Mouse (Mus musculus) right cerebral cortex, postnatal 10 days (tissue): Measurements from ENCODE around the gene Best3.

Experiments used
- DNase-seq, 2 experiments: peaks; one replicate each; pipeline ENCODE4 v3.0.0; 2021; ENCODE audit warnings: low spot score in 2 of 2

Best3 gene

GRCm38 (mm10) chr10:116986264-116987082 is at the start of gene Best3:
Gene Best3 (plus strand): TSS chr10:116986314.
- no peak for DNase-seq

GRCm38 (mm10) chr10:116943025-116943424 is 43.1 kb upstream of the Best3 start:
- DNase-seq = no peak

GRCm38 (mm10) chr10:116944144-116944543 is 42.0 kb upstream of the Best3 start:
- DNase-seq = no peak

GRCm38 (mm10) chr10:116944940-116945339 is 41.2 kb upstream of the Best3 start:
- DNase-seq = no peak

- no peak for DNase-seq
Measured at GRCm38 (mm10) chr10:116948414-116948813, 37.7 kb upstream of the Best3 start.

GRCm38 (mm10) chr10:116949111-116950008 is 36.8 kb upstream of the Best3 start:
- DNase-seq = peak; percentile 37 to 46

- peak; percentile 93 to 94 for DNase-seq
Measured at GRCm38 (mm10) chr10:116950009-116950769, 35.9 kb upstream of the Best3 start, which contains the start of gene Rab3ip. Gene Rab3ip (minus strand): TSS chr10:116950769.

GRCm38 (mm10) chr10:116950886-116951285 is 35.2 kb upstream of the Best3 start:
- DNase-seq = no peak

GRCm38 (mm10) chr10:116955191-116955590 is 30.9 kb upstream of the Best3 start:
- DNase-seq = no peak

GRCm38 (mm10) chr10:116956483-116957158 is 29.5 kb upstream of the Best3 start:
- DNase-seq = no peak

GRCm38 (mm10) chr10:116957867-116958551 is 28.1 kb upstream of the Best3 start:
- no peak for DNase-seq

- DNase-seq = no peak
Measured at GRCm38 (mm10) chr10:116962152-116962551, 24.0 kb upstream of the Best3 start.

GRCm38 (mm10) chr10:116962803-116963202 is 23.3 kb upstream of the Best3 start:
- DNase-seq = no peak

- no peak for DNase-seq
Measured at GRCm38 (mm10) chr10:116964084-116964483, 22.0 kb upstream of the Best3 start.

GRCm38 (mm10) chr10:116964571-116964970 is 21.5 kb upstream of the Best3 start:
- no peak for DNase-seq

- DNase-seq = no peak
Measured at GRCm38 (mm10) chr10:116965297-116965696, 20.8 kb upstream of the Best3 start.

GRCm38 (mm10) chr10:116966065-116966464 is 20.0 kb upstream of the Best3 start:
- DNase-seq = no peak

GRCm38 (mm10) chr10:116968741-116969140 is 17.4 kb upstream of the Best3 start:
- DNase-seq = no peak

- no peak for DNase-seq
Measured at GRCm38 (mm10) chr10:116972509-116972908, 13.6 kb upstream of the Best3 start, which contains the start of gene Gm10271. Gene Gm10271 (minus strand): TSS chr10:116972609.

- no peak for DNase-seq
Measured at GRCm38 (mm10) chr10:116977455-116977854, 8.7 kb upstream of the Best3 start.
